Mouse (Mus musculus): ENCODE measurements at regions not wholly inside any gene's neighbourhood (a gene's known extent, or its start where the extent isn't known, plus 50 kb on each side); places are given as distances from the start of the nearest gene placed in this dataset.
A peak's percentile ranks its signal among the peaks of the same experiment; 100 is the strongest.

DNA sequence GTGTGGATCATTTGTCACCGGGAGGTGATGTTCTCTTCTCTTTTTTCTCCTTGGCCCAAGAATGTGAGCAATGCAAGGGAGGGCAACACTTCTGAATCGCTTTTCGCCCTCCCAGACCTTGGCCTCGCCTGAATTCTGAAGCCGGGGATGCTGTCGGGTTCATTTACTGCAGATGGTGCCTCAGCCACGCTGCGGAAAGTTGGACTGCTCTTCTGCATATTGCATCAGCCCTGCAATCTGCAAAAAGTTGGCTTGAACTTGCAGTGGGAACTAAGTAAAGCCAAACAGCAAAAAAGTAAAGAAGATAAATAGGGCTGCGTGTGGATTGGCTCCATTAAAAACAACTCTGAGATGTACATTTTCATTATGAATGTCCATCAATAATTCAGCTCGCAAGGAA, 55.9 kb upstream of the Dok5 start:
- peak; percentile 18 to 22 for DNase-seq

- no peak for DNase-seq
Observed at GRCm38 (mm10) chr2:170673683-170674082, 57.9 kb upstream of the Dok5 start.

DNA sequence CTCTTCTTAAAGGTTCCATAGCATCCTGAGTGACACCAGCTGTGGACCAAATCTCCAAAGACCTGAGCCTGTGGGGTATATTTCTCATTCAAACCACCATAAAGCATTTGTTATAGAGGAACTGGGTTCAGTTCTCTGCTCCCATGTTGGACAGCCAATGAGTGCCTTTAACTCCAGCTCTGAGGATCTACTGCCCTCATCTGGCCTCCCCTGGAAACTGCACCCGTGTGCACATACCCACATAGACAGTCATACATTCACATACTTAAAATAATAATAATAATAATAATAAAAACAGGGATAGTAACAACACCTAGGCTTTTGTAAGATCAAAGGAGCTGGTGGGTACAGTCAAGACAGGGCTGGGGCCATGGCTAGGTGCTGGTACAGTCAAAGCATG, 58.8 kb upstream of the Dok5 start:
- DNase-seq: no peak

- DNase-seq: no peak
Observed at GRCm38 (mm10) chr2:170668960-170669359, 62.6 kb upstream of the Dok5 start.

- no peak for DNase-seq
Observed at GRCm38 (mm10) chr2:170668497-170668896, 63.1 kb upstream of the Dok5 start.

DNA sequence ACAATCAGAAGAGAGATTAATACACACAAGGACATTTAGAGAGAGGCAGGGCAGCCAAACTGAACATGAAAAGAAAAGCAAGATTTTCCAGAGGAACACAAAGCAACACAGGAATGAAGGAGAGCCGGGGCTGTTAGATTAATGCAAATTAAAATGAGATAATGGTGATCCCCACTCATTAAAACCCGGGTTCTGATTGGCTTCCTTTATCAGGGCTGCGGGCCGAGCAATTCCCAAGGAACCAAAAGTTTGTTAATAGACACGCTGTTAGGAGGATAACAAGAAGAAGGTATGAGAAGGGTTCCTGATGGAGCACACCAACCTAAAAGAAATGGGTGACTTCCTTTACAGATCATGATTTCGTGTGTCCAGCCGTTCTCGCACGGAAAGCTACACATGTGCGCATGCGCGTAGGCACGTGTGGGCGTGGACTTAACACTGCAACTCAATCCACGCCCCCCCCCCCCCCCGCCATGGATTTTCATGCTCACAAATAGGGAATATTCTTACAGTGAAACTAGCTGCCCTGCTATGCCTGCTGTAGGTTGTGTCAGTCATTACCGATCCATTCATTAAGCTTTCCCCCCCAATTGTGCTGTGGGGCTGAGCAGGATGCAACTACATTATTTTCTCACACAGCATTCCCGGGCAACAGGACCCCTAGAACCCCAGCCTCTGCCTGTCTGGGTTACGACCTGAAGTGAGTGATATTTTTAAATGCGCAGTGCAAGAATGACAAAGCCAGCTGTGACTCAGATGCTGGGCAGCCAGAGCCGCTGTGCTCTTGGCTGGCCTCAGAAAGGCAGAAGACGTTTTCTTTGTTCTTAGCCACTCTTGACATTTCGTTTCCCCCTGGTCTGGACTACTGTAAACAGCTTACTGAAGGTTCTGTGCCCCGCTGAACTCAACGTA, 60.5 kb upstream of the 4930470P17Rik start:
- DNase-seq: peak; percentile 41 to 49

GRCm38 (mm10) chr2:170659291-170659690, 57.5 kb upstream of the 4930470P17Rik start:
- no peak for DNase-seq

DNA sequence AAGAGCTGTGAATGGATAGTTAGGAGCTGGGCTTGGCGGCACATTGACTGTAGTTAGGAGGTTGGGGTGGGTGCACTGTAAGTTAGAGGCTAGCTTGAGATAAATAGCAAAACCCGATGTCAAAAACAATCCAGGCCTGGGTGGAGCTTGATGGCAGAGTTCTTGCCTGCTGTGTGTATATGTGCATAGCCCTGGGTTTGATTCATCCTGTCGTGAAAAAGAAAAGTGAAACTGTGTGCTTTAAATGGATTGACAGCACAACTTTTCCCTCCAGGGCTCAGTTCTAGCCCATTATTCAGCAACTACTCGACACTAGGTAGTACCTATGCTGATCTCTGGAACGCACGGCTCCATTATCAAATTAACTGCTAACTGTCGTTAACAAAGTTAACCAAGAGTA, 56.7 kb upstream of the 4930470P17Rik start:
- DNase-seq: no peak

DNA sequence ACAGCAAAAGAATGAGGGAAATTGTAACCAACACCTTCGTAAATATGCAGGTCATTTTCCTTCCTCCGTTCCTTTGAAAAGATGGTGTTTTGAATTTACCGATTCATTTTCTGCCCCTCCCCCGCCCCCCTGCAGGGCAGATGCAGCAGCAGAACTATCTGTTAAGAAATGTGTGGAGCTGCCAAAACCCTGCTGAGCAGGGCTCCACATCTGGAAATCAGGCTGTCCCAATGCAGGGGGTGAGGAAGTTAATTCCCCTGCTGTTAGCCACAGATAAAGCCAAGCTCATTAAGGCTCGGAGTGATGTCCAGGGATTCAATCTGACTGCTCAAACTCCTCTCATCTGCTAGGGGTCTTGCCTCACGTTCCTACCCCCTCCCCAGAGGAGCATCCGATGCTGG, 56.0 kb upstream of the 4930470P17Rik start:
- DNase-seq: no peak

DNA sequence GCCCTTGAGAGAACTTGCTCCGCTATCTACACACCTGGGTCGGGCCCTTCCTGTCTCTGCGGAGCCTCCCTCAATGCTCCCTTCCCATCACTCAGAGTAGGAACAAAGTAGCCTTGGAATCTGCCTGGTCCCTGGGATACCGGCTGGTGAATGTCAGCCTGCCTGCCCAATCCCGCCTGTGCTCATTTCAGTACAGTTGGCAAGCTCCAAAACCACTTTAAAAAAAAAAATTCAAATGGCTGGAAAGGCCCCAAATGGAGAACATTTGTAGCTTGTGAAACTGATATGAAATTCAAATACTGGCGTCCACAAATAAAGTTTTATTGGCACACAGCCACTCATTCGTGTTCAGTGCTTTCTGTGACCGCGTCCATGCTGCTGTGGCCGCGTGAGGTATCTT, 50.3 kb upstream of the 4930470P17Rik start:
- peak in 1 of 2 experiments; percentile 30 for DNase-seq
